13 mouse cellular contexts compared by ENCODE assay signal in genomic region chr1:162074626-162075410, GRCm38 (mm10).
DNase-seq lines count a peak whose midpoint lies in the region; ATAC-seq lines count a peak whose summit lies in the region.
"Had no signal": no experiment of that assay in that cellular context is flagged by ENCODE, and none has a peak within 500 bp of the region (broad histone marks: within the 10 kb centered on the region; RNA-seq: fewer than 3 reads in every experiment).

No protein-coding gene starts in this region.

- no peak for ATAC-seq in heart, embryonic 16.5 days (replicated peaks; ENCODE audit: extremely low read depth, insufficient read depth, low FRiP score)
- peak; percentile 66; the same call in 1 of the 2 replicates for ATAC-seq in lung, embryonic 15.5 days (ENCODE audit: borderline replicate concordance, extremely low read depth, low FRiP score, low TSS enrichment)
- no peak for ATAC-seq in embryonic facial prominence, embryonic 12.5 days (ENCODE audit: insufficient number of reproducible peaks, insufficient read depth, low FRiP score, low TSS enrichment)
- no peak for ATAC-seq in neural tube, embryonic 11.5 days (ENCODE audit: insufficient read depth, low FRiP score, low TSS enrichment)
- ATAC-seq in megakaryocyte, adult 5-6 weeks (ENCODE audit: poor library complexity, severe bottlenecking): no peak

- H3K4me1 ChIP-seq in heart, embryonic 16.5 days (ENCODE audit: control insufficient read depth, insufficient read depth, low read length): no peaks in the 10 kb centered on the region
- peaks cover 23% of the 10 kb centered on the region for H3K4me1 ChIP-seq in lung, embryonic 15.5 days
- peaks cover 49% of the 10 kb centered on the region for H3K4me1 ChIP-seq in embryonic facial prominence, embryonic 12.5 days
- peaks cover 5% of the 10 kb centered on the region for H3K4me1 ChIP-seq in neural tube, embryonic 11.5 days (ENCODE audit: control insufficient read depth, insufficient read depth, low read length)

- no peaks in the 10 kb centered on the region for H3K9me3 ChIP-seq in heart, embryonic 16.5 days (replicated peaks; ENCODE audit: control insufficient read depth, low read length)
- H3K9me3 ChIP-seq in lung, embryonic 15.5 days: no peaks in the 10 kb centered on the region
- no peaks in the 10 kb centered on the region for H3K9me3 ChIP-seq in embryonic facial prominence, embryonic 12.5 days
- H3K9me3 ChIP-seq in neural tube, embryonic 11.5 days (ENCODE audit: control insufficient read depth, low read length): no peaks in the 10 kb centered on the region
- H3K9me3 ChIP-seq: neural tube, embryonic 13.5 days had no signal

- intact Hi-C loops in heart, postnatal 25 days (cut with DNase I): no loop called here

- no peak for DNase-seq in heart, postnatal 25 days (ENCODE audit: low spot score)
- no peak for DNase-seq in lung, postnatal 14 days
- DNase-seq in neural tube, embryonic 11.5 days (ENCODE audit: low spot score): peak; percentile 18
- DNase-seq in urinary bladder, postnatal 4 days (ENCODE audit: low spot score in 2 of 2): no peak
- DNase-seq: cerebellum, postnatal 14 days; heart, postnatal 14 days; thymus, postnatal 25 days had no signal

- H3K36me3 ChIP-seq in heart, embryonic 16.5 days (ENCODE audit: control insufficient read depth, insufficient read depth): no peaks in the 10 kb centered on the region
- no peaks in the 10 kb centered on the region for H3K36me3 ChIP-seq in lung, embryonic 15.5 days
- no peaks in the 10 kb centered on the region for H3K36me3 ChIP-seq in embryonic facial prominence, embryonic 12.5 days
- H3K36me3 ChIP-seq in neural tube, embryonic 11.5 days (ENCODE audit: control insufficient read depth, insufficient read depth, low read length): no peaks in the 10 kb centered on the region
- H3K36me3 ChIP-seq: neural tube, embryonic 13.5 days had no signal

- H3K27me3 ChIP-seq in heart, embryonic 16.5 days (ENCODE audit: control insufficient read depth, insufficient read depth, low read length): no peaks in the 10 kb centered on the region
- H3K27me3 ChIP-seq in lung, embryonic 15.5 days: no peaks in the 10 kb centered on the region
- H3K27me3 ChIP-seq in embryonic facial prominence, embryonic 12.5 days: no peaks in the 10 kb centered on the region
- H3K27me3 ChIP-seq in neural tube, embryonic 11.5 days (ENCODE audit: control insufficient read depth, insufficient read depth, low read length): no peaks in the 10 kb centered on the region
- H3K27me3 ChIP-seq: neural tube, embryonic 13.5 days had no signal

- no peak overlapping the region for H3K4me2 ChIP-seq in heart, embryonic 16.5 days (ENCODE audit: low read depth, low read length)
- H3K4me2 ChIP-seq in lung, embryonic 15.5 days: no peak overlapping the region
- H3K4me2 ChIP-seq in embryonic facial prominence, embryonic 12.5 days (replicated peaks): peak overlapping the region; percentile 20; the same call in 1 of the 2 replicates
- no peak overlapping the region for H3K4me2 ChIP-seq in neural tube, embryonic 11.5 days (ENCODE audit: low read depth)
- H3K4me2 ChIP-seq: neural tube, embryonic 13.5 days had no signal

- no peak overlapping the region for H3K4me3 ChIP-seq in heart, embryonic 16.5 days (ENCODE audit: low read length)
- no peak overlapping the region for H3K4me3 ChIP-seq in lung, embryonic 15.5 days
- H3K4me3 ChIP-seq in embryonic facial prominence, embryonic 12.5 days: no peak overlapping the region
- no peak overlapping the region for H3K4me3 ChIP-seq in neural tube, embryonic 11.5 days (ENCODE audit: low read depth, low read length)
- H3K4me3 ChIP-seq: neural tube, embryonic 13.5 days had no signal

- no peak overlapping the region for H3K9ac ChIP-seq in heart, embryonic 16.5 days (ENCODE audit: low read length)
- H3K9ac ChIP-seq in lung, embryonic 15.5 days: no peak overlapping the region
- H3K9ac ChIP-seq in embryonic facial prominence, embryonic 12.5 days: no peak overlapping the region
- no peak overlapping the region for H3K9ac ChIP-seq in neural tube, embryonic 11.5 days (ENCODE audit: low read length)
- H3K9ac ChIP-seq: neural tube, embryonic 13.5 days had no signal

- WGBS in heart, embryonic 16.5 days: 70% methylated on average over 17 of the region's 17 CpGs
- WGBS in lung, embryonic 15.5 days: 49% methylated on average over 17 of the region's 17 CpGs
- 30% methylated on average over 17 of the region's 17 CpGs for WGBS in embryonic facial prominence, embryonic 12.5 days
- WGBS in neural tube, embryonic 11.5 days: 70% methylated on average over 17 of the region's 17 CpGs

- peak overlapping the region; percentile 14; the same call in 1 of the 2 replicates for H3K27ac ChIP-seq in heart, embryonic 16.5 days (ENCODE audit: low read length)
- peak overlapping the region; percentile 82 for H3K27ac ChIP-seq in lung, embryonic 15.5 days
- H3K27ac ChIP-seq in embryonic facial prominence, embryonic 12.5 days: peak overlapping the region; percentile 97
- peak overlapping the region; percentile 70 for H3K27ac ChIP-seq in neural tube, embryonic 11.5 days (ENCODE audit: low read depth, low read length)
- H3K27ac ChIP-seq: macrophage; neural tube, embryonic 13.5 days had no signal

Comparison
In these comparisons a context has a peak if more than half of its experiments do, and no peak if none do; other contexts are left out.
1. H3K27ac ChIP-seq: peak in every context shown above with its lines; median percentile 97 in embryonic facial prominence, embryonic 12.5 days; 82 in lung, embryonic 15.5 days; 70 in neural tube, embryonic 11.5 days; 14 in heart, embryonic 16.5 days.